Mouse (Mus musculus) neural tube, embryonic 15.5 days (tissue): ENCODE data around the gene Cdh22. TPM values are rescaled to one million over a fixed set of nuclear protein-coding genes. Genes with fewer than 3 reads are reported as not detected.

Source experiments
- ATAC-seq: fragments of 200-750 bp; cut with Nextera tagmentation; 2 replicates; pipeline ENCODE4 v1.8.0; 2017; ENCODE audit warnings: mild to moderate bottlenecking, moderate TSS enrichment, moderate library complexity; ENCODE audit not compliant: low FRiP score
- H3K27ac ChIP-seq: fragments of 300-500 bp; sonication (generic); replicated peaks from 2 replicates; pipeline ENCODE4 v1.5.1; 2015; ENCODE audit warnings: mild to moderate bottlenecking, inconsistent platforms
- H3K27me3 ChIP-seq: fragments of 300-500 bp; sonication (generic); replicated peaks from 2 replicates; pipeline ENCODE4 v1.6.1; 2015; ENCODE audit warnings: inconsistent platforms
- H3K36me3 ChIP-seq: fragments of 300-500 bp; sonication (generic); 2 replicates; pipeline ENCODE4 v1.6.1; 2015; ENCODE audit warnings: inconsistent platforms
- H3K4me1 ChIP-seq: fragments of 300-500 bp; sonication (generic); 2 replicates; pipeline ENCODE4 v1.6.1; 2015; ENCODE audit warnings: inconsistent platforms
- H3K4me2 ChIP-seq: fragments of 300-500 bp; sonication (generic); 2 replicates; pipeline ENCODE4 v1.6.1; 2015; ENCODE audit warnings: inconsistent platforms, mild to moderate bottlenecking, moderate library complexity
- H3K4me3 ChIP-seq: fragments of 300-500 bp; sonication (generic); replicated peaks from 2 replicates; pipeline ENCODE4 v1.5.1; 2015; ENCODE audit warnings: mild to moderate bottlenecking, inconsistent platforms
- H3K9ac ChIP-seq: fragments of 300-500 bp; sonication (generic); replicated peaks from 2 replicates; pipeline ENCODE4 v1.6.1; 2015; ENCODE audit warnings: mild to moderate bottlenecking, inconsistent platforms
- H3K9me3 ChIP-seq: fragments of 300-500 bp; sonication (generic); replicated peaks from 2 replicates; pipeline ENCODE4 v1.6.1; 2016; ENCODE audit warnings: inconsistent platforms
- WGBS: fragments of 180-500 bp; shearing (Covaris S2); methylation state at CpG from one replicate; pipeline ENCODE4 v1.1.7; 2015; ENCODE audit warnings: mixed read lengths; 5-methylcytosine and 5-hydroxymethylcytosine counted together
- polyA plus RNA-seq: library from polyadenylated mRNA; unstranded; fragments of >200 nt; fragmentation: Nextera tagmentation; extraction: Ambion mirVana; gene quantifications from 2 replicates; pipeline ENCODE4 v1.2.1, GENCODE M21; 2015

Cdh22 gene
- polyA plus RNA-seq, 1 experiment from 2014 or later = 15.2 TPM

DNA sequence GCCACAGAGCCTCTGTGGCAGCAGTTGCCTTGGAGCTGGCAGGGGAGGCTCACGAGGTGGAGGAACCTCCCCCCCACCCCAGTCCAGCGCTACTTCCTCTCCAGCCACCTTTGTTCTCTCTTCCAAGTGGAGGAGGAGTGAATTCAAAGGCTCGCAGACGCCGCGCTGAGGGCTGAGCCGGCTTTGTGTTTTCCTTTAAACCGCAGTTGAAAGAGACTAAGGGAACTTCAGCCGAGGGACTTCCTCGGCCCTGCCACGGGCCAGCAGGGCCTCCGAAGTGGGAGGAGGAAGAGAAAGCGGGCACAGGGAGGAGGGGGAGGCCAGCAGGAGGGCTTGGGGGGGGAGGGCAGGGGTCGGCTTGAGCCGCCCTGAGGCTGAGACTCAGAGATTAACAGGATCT lies 101.1 kb downstream of the Cdh22 start:
- 0 out of 2 replicates have a peak overlapping the region, but pooled peaks have one; percentile 10 for H3K27ac ChIP-seq
- H3K4me3 ChIP-seq = no peak overlapping the region
- H3K27me3 ChIP-seq = peaks cover 7% of the 10 kb centered on the region; the same call in 1 of the 2 replicates
- no peaks in the 10 kb centered on the region for H3K36me3 ChIP-seq
- H3K4me1 ChIP-seq = peaks cover 32% of the 10 kb centered on the region
- H3K4me2 ChIP-seq = 0 out of 2 replicates have a peak overlapping the region, but pooled peaks have one; percentile 3
- no peak overlapping the region for H3K9ac ChIP-seq
- no peaks in the 10 kb centered on the region for H3K9me3 ChIP-seq
- ATAC-seq = no peak
- 4% methylated on average over 15 of the region's 15 CpGs for WGBS

DNA sequence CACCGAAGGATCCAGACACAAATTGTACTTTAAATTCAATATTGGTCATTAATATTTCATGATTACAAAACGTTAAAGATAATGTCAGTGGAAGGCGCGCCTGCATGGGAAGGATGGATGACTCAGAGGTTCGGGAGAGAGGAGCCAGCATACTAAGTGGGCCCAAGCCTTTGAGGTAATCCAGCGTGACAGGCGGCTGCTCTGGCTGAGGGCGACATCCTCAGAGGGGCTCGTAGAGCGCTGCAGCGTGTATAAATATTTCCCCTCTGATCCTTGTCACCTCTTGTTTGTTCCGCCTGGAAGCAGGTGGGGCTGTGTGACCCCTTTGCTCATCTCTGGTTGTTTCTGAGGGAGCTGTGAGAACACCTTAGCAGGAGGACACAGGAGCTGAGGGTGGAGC lies 103.2 kb downstream of the Cdh22 start:
- WGBS = 22% methylated on average over 12 of the region's 12 CpGs
- peaks cover 9% of the 10 kb centered on the region; the same call in 1 of the 2 replicates for H3K27me3 ChIP-seq
- no peak overlapping the region; the same call in 1 of the 2 replicates for H3K9ac ChIP-seq
- no peaks in the 10 kb centered on the region for H3K9me3 ChIP-seq
- no peak for ATAC-seq
- H3K36me3 ChIP-seq = no peaks in the 10 kb centered on the region
- H3K27ac ChIP-seq = no peak overlapping the region
- no peak overlapping the region for H3K4me2 ChIP-seq
- H3K4me1 ChIP-seq = peaks cover 29% of the 10 kb centered on the region
- H3K4me3 ChIP-seq = no peak overlapping the region

DNA sequence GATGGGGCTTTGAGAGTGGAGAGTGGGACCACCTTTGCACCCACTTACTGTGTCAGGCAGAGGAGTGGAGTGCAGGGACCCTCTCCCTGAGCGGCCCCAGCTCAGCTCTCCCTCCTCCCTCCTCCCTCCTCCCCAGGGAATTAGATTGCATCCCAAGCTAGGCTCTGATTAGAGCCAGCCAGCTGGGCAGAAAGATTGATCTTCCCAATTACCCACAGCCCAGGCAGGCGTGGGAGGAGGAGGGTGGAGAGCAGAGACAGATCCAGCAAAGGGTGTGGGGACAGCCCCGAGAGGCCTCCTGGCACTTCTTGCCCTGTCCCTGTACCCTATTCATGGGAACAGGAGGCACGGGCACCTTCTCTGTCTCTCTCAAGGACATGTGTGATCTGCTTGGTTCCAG lies 105.5 kb downstream of the Cdh22 start:
- Histone ChIP-seq H3K4me2 (no peak overlapping the region), H3K36me3 (no peaks in the 10 kb centered on the region), H3K27ac (no peak overlapping the region), H3K4me1 (peaks cover 22% of the 10 kb centered on the region), H3K9ac (no peak overlapping the region), H3K9me3 (no peaks in the 10 kb centered on the region), H3K27me3 (peaks cover 14% of the 10 kb centered on the region; the same call in 1 of the 2 replicates), H3K4me3 (no peak overlapping the region)
- peak; percentile 40; the same call in 1 of the 2 replicates for ATAC-seq
- 21% methylated on average over 4 of the region's 4 CpGs for WGBS

DNA sequence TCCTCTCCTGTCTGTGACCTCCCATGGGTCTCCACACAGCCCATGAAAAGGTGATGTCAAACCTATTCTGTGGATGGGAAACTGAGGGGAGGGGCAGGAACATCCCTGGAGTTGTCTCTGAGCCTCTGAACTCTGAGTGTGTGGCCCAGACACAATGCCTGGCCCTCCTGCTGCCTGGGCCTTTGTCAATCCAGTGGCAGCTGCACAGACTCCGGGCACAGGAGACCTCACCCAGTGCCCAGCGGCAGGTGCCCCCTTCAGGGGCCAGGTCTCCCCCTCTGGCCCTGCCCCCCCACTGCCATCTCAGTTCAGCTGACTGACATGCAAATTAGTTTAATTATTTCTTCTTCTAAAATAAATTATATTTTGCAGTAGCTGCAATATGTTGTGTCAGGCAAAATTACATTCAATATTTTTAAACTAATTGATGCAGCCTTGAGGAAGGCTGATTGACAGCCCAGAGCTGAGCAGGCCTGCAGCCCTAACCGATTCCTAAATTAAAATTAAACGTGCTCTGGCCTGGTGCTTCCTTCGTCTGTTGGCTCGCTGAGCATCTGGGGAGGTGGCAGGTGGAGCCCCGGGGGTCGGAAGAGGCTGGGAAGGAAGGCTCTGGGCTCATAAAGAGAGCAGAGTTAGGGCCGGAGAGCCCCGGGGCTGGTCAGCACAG lies 107.6 kb downstream of the Cdh22 start:
- ATAC-seq = no peak
- Histone ChIP-seq H3K27ac (no peak overlapping the region), H3K27me3 (peaks cover 14% of the 10 kb centered on the region; the same call in 1 of the 2 replicates), H3K4me2 (no peak overlapping the region), H3K4me3 (no peak overlapping the region), H3K9ac (no peak overlapping the region), H3K36me3 (no peaks in the 10 kb centered on the region), H3K9me3 (no peaks in the 10 kb centered on the region), H3K4me1 (0 out of 2 replicates have a peak, but pooled peaks cover 12% of the 10 kb centered on the region)
- 21% methylated on average over 10 of the region's 10 CpGs for WGBS

- peaks cover 25% of the 10 kb centered on the region; the same call in 1 of the 2 replicates for H3K27me3 ChIP-seq
- WGBS = 36% methylated on average over 10 of the region's 10 CpGs
- no peak overlapping the region for H3K4me3 ChIP-seq
- peaks cover 19% of the 10 kb centered on the region for H3K4me1 ChIP-seq
- 0 out of 2 replicates have a peak overlapping the region, but pooled peaks have one; percentile 33 for H3K27ac ChIP-seq
- ATAC-seq = no peak
- no peak overlapping the region for H3K4me2 ChIP-seq
- no peaks in the 10 kb centered on the region for H3K36me3 ChIP-seq
- no peaks in the 10 kb centered on the region for H3K9me3 ChIP-seq
- no peak overlapping the region for H3K9ac ChIP-seq
Observed at GRCm38 (mm10) chr2:165121206-165121840, 113.3 kb downstream of the Cdh22 start.

GRCm38 (mm10) chr2:165120765-165121164 lies 113.9 kb downstream of the Cdh22 start:
- ATAC-seq = no peak
- 55% methylated on average over 9 of the region's 9 CpGs for whole genome bisulfite sequencing
- 0 out of 2 replicates have a peak overlapping the region, but pooled peaks have one; percentile 33 for H3K27ac ChIP-seq
- no peak overlapping the region for H3K4me2 ChIP-seq
- peaks cover 21% of the 10 kb centered on the region for H3K4me1 ChIP-seq
- H3K9me3 ChIP-seq = no peaks in the 10 kb centered on the region
- no peaks in the 10 kb centered on the region for H3K36me3 ChIP-seq
- H3K9ac ChIP-seq = no peak overlapping the region
- peaks cover 24% of the 10 kb centered on the region; the same call in 1 of the 2 replicates for H3K27me3 ChIP-seq
- H3K4me3 ChIP-seq = no peak overlapping the region

DNA sequence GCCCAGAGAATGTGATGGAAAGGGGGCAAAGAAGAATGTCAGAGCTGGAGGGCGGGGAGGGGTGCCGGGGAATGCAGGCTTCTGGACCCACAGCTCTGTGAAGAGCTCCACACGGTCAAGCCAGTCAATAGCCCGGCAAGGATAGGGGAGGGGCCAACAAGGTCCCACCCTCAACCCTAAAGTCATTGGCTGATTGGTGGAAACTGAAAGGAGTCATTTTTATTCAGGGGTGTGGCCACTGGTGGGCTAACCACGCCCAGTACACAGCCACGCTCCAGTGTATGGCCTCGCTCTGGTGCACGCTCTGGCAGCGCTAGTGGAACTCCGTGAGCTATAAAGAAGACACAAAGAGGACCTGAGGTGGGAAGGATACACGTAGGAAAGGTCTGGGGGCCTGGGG lies 120.9 kb downstream of the Cdh22 start:
- 21% methylated on average over 11 of the region's 11 CpGs for WGBS
- Histone ChIP-seq H3K36me3 (no peaks in the 10 kb centered on the region), H3K27ac (no peak overlapping the region), H3K9ac (no peak overlapping the region), H3K9me3 (no peaks in the 10 kb centered on the region), H3K4me2 (no peak overlapping the region), H3K27me3 (peaks cover 68% of the 10 kb centered on the region), H3K4me1 (peaks cover 32% of the 10 kb centered on the region), H3K4me3 (no peak overlapping the region)
- no peak for ATAC-seq

GRCm38 (mm10) chr2:165112149-165112548 lies 122.5 kb downstream of the Cdh22 start:
- WGBS = under 1% methylated on average over 54 of the region's 54 CpGs
- Histone ChIP-seq H3K4me3 (0 out of 2 replicates have a peak overlapping the region, but pooled peaks have one; percentile 1), H3K9ac (no peak overlapping the region), H3K36me3 (no peaks in the 10 kb centered on the region), H3K27ac (no peak overlapping the region), H3K4me1 (peaks cover 32% of the 10 kb centered on the region), H3K4me2 (peak overlapping the region; percentile 29), H3K9me3 (no peaks in the 10 kb centered on the region), H3K27me3 (peaks cover 68% of the 10 kb centered on the region)
- ATAC-seq = no peak

GRCm38 (mm10) chr2:165106585-165106984 lies 128.1 kb downstream of the Cdh22 start:
- WGBS = 16% methylated on average over 18 of the region's 18 CpGs
- peak; percentile 42; the same call in 1 of the 2 replicates for ATAC-seq
- Histone ChIP-seq H3K9me3 (no peaks in the 10 kb centered on the region), H3K4me2 (peak overlapping the region; percentile 8; the same call in 1 of the 2 replicates), H3K27ac (no peak overlapping the region), H3K36me3 (no peaks in the 10 kb centered on the region), H3K4me3 (no peak overlapping the region), H3K4me1 (peaks cover 24% of the 10 kb centered on the region), H3K9ac (no peak overlapping the region), H3K27me3 (peaks cover 59% of the 10 kb centered on the region)

DNA sequence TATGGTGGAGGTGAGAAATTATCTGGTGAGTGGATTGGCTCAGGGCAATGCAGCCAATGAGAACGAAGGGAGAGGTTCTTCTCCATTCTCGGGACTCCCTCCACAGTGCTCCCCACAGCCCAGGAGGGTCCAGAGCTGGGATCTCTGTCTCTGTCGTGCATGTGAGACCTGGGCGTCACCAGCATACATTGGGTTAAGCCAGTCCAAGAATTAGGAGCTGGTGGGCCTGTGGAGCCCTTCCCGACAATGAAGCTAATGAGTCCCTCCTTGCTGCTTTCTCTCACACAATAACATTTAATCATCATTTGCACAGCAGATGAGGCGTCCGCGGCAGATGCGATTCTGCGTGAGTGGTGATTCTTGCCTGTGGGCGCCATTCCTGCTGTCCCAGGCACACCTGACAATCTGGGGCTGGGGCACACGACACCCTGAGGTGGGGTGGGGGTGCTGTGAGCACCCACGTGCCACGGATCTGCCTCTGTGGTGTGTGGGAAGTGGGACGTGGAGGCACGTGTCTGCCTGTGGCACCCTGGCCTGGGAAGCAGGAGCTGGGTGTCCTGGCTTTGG lies 129.1 kb downstream of the Cdh22 start:
- ATAC-seq = no peak; the same call in 1 of the 2 replicates
- H3K4me3 ChIP-seq = no peak overlapping the region
- no peaks in the 10 kb centered on the region for H3K36me3 ChIP-seq
- 0 out of 2 replicates have a peak overlapping the region, but pooled peaks have one; percentile 15 for H3K4me2 ChIP-seq
- no peaks in the 10 kb centered on the region for H3K9me3 ChIP-seq
- WGBS = 43% methylated on average over 16 of the region's 16 CpGs
- peaks cover 51% of the 10 kb centered on the region for H3K27me3 ChIP-seq
- peaks cover 24% of the 10 kb centered on the region for H3K4me1 ChIP-seq
- H3K27ac ChIP-seq = 0 out of 2 replicates have a peak overlapping the region, but pooled peaks have one; percentile 48
- H3K9ac ChIP-seq = no peak overlapping the region

DNA sequence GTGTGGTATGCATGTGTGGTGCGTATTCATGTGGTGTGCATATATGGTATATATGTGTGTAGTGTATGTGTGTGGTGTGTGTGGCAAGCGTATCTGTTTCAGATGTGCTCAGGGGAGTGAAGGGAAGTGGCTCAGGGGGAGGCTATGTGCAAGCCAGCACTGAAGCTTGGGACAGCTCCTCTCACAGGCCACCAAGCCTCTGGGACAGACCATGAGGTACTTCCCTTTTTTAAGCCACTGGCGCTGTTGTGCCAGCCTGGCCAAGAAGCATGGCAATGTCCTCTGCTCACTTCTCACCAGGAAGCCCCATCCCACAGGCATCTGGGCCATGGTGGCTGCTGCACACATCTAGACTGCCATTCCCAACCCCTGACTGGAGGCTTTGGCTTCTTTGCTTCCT lies 131.7 kb downstream of the Cdh22 start:
- H3K27me3 ChIP-seq = peaks cover 43% of the 10 kb centered on the region
- 76% methylated on average over 3 of the region's 3 CpGs for WGBS

More for the DNA sequence above, 131.7 kb downstream of the Cdh22 start:
- no peak for ATAC-seq
- Histone ChIP-seq H3K27ac (no peak overlapping the region), H3K36me3 (no peaks in the 10 kb centered on the region), H3K9me3 (no peaks in the 10 kb centered on the region), H3K4me2 (no peak overlapping the region), H3K4me3 (no peak overlapping the region), H3K4me1 (peaks cover 24% of the 10 kb centered on the region), H3K9ac (no peak overlapping the region)
